Mouse (Mus musculus): ENCODE data around the gene Cacna1d.

The Cacna1d gene

DNA sequence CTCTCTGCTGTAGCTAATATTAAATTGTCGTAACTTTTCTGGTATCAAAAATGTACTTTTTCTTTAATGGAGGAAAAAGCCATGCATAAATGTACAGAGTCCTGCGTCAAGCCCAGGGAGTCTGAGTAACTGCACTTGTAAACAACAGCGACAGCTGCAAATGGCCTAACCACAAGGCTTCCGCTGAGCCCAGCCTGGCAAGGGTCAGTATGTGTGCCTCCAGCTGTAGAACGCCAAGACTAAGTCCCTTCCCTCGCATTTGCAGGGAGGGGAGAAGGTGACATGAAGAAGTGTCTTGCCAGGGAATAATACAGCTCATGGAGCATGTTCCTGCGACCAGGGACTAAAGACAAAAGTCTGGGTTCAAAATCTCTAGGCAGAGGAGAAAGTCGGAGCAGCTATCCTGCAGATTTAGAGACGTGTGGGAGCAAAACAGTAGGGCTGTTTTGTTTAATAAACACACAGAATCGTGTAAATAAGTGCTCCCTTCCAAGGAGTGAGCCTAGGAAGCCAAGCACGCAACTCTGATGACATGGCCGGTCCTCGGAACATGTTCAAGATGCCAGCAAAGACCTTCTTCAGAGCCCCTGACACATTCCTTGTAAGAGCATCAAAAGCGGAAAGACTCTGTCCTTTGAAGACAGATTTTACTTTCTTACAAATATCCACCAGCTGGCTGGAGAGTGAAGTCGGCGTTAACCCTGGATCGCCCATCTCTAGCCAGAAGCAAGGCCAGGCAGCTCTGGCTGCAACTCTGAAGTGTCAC lies 160.7 kb downstream of the Cacna1d start:
- no peak for DNase-seq (ENCODE audit: low spot score)

DNA sequence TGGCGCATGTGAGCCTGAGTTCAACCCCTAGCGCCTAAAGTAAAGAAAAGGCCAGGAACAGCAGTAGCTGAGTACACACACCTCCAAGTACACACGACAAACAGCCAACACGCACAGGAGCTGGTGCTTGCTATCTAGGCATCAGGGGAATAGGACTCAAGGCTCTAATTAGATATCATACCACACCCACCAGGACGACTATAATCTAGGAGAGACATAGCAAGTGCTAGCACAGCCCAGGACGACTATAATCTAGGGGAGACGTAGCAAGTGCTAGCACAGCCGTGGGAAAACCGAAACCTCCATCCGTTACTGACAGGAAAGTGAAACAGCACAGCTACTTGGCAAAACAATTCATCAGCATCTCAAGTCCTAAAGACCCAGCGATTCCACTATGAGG lies 162.1 kb downstream of the Cacna1d start:
- no peak for DNase-seq (ENCODE audit: low spot score)

DNA sequence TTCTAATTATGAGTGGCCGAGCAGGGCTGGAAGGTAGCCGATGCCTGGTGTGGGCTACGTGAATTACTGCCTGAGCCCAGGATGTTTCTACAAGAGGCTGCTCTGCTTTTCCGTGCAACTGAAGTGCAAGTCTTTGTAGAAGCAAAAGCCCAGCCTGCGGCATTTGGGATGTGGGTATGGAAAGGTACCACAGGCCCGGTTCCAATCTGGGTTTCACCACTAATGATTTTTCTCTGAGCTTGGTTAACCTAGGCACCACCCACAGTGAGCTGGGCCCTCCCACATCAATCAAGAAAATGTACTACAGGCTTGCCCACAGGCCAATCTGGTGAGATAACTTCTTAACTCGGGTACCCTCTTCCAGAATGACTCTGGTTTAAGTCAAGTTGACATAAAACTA lies 163.8 kb downstream of the Cacna1d start:
- no peak for DNase-seq (ENCODE audit: low spot score)

GRCm38 (mm10) chr14:30327051-30327450 lies 164.2 kb downstream of the Cacna1d start:
- no peak for DNase-seq (ENCODE audit: low spot score)

DNA sequence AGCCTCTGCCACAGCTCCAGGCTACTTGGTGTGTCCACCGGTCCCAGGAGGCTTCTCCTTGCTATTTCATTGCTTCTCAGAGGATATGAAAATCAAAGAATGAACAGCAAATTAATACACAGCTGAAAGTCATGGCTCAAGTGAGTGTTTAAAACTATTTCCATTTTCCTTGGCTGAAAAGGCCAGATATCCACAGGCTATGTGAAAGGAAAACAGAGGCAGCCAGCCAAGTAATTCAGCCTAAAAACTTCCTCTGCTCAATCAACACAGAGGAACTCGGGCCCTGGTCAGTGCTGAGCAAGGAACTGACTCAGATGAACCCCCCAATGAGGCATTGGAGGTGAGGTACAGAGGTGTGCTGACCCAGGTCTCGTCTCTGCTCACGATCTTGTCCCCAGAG lies 165.0 kb downstream of the Cacna1d start:
- no peak for DNase-seq (ENCODE audit: low spot score)

DNA sequence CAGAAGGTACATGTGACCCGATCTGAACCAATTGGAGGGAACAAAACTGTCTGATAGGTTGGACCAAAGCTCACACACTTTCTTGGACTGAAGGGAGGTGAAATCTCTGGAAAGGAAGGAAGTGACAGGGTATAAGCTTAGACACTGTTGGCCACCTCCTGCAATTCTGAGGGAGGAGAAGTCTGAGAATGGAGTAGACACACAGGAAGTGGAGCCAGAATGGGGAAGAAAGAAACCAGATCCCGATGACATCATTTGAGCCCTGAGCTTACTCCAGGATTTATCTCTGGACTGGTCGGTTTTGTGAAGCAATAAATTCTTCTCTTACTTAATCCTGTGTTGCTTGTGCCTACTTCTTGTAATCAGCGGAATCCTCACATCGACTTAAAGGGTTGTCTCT lies 166.3 kb downstream of the Cacna1d start:
- DNase-seq (ENCODE audit: low spot score), result no peak

DNA sequence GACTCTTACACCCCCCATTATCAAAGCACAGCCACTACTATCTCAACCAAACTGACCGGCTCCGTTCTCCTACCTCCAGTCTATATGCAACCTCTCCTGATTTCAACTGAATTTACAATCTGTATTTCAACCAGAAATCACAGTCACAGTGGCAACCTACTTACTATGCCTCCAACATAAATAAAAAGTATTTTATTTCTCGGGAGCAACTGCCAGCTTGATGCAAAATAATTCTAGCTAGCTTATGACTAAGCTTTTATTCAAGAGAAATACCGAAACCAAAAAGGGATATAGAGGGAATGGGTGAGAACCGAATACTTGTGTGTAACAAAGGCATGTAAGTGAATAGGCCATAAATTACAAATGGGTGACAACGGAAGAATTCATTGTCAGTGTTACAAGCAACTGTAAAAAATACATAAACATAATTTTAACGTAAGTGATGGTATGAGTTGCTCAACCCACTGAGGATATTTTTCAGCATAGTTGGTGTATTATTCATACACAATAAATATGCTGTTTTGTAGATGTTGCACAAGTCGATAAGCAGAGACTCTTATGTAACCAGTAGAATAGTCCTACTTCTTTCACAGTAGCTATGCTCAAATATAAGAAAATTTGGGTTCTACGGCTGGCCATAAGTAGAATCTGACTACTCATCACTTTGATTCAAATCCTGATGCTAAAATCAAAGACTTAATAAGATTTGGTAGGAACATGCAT lies 172.4 kb downstream of the Cacna1d start:
- DNase-seq (ENCODE audit: low spot score), result no peak

DNA sequence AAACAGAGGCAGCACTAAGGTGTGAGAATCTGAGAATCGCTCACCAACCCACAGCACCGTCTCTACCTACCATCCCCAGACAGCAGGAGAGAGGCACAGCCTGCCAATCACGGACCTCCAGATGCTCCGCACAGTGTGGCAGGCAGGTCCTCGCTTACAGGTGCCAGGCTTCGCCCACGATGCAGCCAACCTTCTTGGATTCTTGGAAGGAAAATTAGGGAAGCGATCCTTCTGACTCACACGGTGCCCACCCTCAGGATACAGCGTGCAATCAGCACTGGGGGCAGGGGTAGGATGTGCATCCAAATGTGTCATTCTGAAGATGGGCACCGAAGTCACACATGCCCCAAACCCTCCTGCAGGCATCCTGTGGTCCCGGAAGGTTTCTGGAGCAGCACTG lies 173.0 kb downstream of the Cacna1d start:
- no peak for DNase-seq (ENCODE audit: low spot score)

GRCm38 (mm10) chr14:30317616-30318015 lies 173.6 kb downstream of the Cacna1d start:
- no peak for DNase-seq (ENCODE audit: low spot score)

DNA sequence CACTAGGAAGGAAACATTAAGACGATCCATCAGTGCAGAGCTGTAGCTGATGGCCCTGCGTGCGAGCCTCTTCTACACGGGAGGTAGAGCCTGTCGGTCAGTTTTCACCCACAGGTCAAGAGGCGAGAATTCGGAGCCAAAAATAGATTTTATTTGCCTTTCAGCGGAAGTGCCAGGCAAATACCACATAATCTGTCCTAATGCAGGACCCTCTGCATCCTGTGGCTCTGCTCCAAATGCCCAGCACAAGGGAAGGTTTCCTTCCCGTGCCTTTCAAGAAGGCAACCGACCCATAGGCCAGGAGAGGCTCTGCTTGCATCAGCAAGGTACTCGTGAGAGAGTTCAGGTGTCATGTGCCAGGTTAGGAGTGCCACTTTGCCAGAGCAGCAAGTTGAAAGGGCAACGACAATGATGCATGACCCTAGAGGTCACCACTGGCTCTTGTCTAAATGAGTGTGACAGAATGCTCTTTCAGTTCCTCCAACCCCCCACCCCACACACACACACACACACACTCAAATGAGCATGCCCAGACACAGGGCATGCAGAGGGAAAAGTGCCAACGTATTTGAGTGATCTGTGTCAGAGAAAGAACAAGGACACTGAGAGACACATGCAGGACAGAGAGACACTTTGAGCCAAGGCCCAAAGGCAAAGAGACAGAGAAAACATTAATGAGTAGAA lies 179.9 kb downstream of the Cacna1d start:
- no peak for DNase-seq (ENCODE audit: low spot score)

GRCm38 (mm10) chr14:30310236-30310635 lies 181.0 kb downstream of the Cacna1d start:
- no peak for DNase-seq (ENCODE audit: low spot score)

- DNase-seq (ENCODE audit: low spot score), result peak; percentile 33
These were observed 185.0 kb downstream of the Cacna1d start for GRCm38 (mm10) chr14:30306221-30306620.

- DNase-seq (ENCODE audit: low spot score), result peak; percentile 39
These were observed 191.3 kb downstream of the Cacna1d start for GRCm38 (mm10) chr14:30299946-30300345.

- no peak for DNase-seq (ENCODE audit: low spot score)
These were observed 193.8 kb downstream of the Cacna1d start for GRCm38 (mm10) chr14:30297492-30297891.

- no peak for DNase-seq (ENCODE audit: low spot score)
These were observed 199.2 kb downstream of the Cacna1d start for GRCm38 (mm10) chr14:30292135-30292463.

DNA sequence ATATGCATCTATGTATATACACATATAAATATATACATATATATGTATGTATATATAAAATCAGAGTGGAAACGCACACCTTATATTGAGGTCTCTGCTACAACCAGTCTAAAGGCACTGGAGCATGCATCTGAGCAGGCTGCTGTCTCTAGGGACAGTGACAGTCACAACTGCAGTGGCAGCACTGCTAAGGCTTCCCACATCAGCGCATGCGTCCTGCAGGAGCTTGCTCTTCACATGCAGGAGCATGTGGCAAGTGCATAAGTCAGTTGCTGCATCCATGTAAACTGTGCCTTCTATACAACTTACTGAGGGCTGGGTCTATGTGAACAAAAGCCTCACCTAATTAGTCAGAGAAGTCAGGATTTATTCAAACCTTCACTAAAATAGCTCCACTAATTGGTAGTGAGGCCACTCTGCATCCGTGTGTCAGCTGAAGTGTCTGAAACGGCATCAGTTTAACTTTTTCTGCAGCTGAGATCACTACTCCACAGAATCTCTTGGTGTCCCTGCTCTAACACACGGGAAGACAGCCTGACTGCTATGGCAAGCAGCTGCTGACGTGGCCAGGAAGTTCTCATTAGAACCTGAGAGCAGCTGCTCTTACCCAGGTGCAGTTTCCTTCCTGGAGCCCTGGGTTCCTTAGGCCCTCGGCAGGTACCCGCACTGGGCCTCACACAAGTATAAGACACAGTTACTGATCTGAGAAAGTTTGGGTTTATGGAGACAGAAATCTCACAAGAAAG lies 199.7 kb downstream of the Cacna1d start:
- DNase-seq (ENCODE audit: low spot score), result peak; percentile 62

GRCm38 (mm10) chr14:30284446-30284845 lies 206.8 kb downstream of the Cacna1d start:
- no peak for DNase-seq (ENCODE audit: low spot score)

DNA sequence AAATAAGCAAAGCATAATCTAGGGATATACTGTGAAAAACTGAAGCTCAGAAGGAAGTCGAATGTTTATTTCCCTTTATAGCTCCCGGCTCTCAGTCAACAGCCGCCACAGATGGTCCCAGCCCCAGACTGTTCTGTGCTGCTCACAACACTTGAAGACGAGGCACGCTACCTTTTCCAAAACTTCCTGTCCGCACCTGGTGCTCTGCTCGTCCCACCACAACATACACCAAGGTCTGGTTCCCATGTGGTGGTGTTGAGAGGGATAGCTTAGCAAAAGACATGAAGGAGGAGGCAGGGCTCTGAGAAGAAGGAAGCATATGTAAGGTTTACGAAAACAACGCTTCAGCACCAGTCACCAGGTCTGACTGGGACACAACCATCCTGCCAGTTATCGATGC lies 207.2 kb downstream of the Cacna1d start:
- no peak for DNase-seq (ENCODE audit: low spot score)

DNA sequence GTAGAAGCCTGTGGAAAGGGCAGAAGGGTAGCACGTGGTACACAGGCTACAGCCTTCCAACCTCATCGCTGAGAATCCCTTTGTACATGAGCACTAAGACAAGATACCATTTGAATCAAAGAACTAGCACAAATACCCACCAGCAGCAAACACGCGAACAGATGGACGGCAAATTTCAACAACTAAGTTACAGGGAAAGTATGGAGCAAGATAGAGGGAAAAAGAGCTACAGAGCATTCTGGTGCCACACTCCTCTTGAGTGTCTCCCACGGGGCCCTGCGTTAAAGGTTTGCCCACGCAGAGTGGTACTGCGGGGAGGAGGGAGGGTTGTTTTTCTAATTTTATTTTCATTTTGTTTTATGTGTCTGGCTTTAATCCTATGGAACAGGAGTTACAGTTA lies 215.7 kb downstream of the Cacna1d start:
- DNase-seq (ENCODE audit: low spot score), result no peak

GRCm38 (mm10) chr14:30272976-30273375 lies 218.3 kb downstream of the Cacna1d start:
- DNase-seq (ENCODE audit: low spot score), result no peak

DNA sequence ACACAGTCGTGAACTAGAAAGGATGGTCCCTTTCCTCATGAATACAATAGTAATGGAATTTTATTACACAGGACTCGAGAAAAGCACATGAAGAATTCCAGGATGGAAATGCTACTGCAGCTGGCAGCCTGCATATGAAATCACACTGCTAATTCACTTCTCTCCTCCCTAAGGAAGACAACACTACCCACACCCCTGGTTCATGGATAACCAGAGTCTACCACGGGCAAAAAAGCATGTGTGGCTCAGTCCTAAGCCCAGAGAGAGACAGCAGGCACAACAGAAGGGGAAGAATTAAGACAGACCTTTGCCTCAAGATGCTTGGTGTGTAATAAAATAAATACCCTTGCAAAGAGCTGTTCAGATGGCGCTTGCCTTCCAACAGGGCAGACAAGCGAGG lies 218.7 kb downstream of the Cacna1d start:
- no peak for DNase-seq (ENCODE audit: low spot score)

DNA sequence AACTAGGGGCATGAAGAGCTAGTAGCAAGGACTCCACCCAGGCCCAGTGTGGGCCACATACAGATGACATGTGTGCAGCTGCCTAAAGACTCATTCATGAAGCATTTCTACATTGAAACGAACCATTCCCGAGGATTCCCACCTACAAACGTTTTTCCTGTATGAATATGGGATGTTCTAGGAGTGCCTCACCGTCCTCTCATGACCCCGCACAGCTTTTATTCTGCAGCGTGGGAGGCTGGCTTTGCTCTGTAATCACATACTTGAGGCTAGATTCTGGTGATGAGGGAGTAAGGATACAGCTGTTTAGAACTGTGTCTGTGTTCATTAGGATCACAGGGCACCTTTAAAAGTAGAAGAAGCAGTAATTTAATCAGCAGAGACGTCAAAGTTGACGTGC lies 219.4 kb downstream of the Cacna1d start:
- no peak for DNase-seq (ENCODE audit: low spot score)

- no peak for DNase-seq (ENCODE audit: low spot score)
These were observed 220.9 kb downstream of the Cacna1d start for GRCm38 (mm10) chr14:30270350-30270749.

All from retina, embryonic 14.5 days (tissue).